8 mouse cellular contexts compared by ENCODE assay signal in the genomic region with DNA sequence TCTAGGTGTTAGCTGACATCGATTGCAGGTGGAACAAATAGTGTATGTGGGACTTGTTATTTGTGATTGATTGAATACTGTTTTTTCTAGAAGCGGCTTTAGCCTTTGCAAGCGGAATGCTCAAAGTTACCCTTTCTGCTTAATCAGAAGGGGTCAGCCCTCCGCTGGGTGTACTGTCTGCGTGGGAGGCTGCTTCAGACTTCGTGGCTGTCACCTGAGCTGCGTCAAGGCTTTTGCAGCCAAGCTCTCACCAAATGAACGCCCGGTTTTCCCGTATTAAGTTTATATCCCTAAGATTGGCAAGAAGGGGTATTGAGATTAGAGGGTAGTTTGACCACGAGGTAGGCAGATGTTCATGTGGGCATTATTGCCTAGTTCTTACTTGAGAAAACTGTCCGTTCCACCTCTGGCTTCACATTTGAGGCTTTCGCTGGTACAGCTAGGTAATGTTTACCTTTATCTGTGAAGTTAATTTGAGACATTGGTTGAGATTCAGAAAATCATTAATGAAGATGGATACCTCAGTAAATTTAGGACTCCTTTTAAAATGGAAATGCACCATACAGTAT. TPM values are rescaled to one million over a fixed set of nuclear protein-coding genes. Genes with fewer than 3 reads are reported as not detected.
DNase-seq lines count a peak whose midpoint lies in the region; ATAC-seq and TF ChIP-seq lines count a peak whose summit lies in the region.

No protein-coding gene starts in this region.

- H3K9me3 ChIP-seq in heart, embryonic 12.5 days (replicated peaks) = peaks cover 15% of the 10 kb centered on the region
- H3K9me3 ChIP-seq in embryonic facial prominence, embryonic 12.5 days = peaks cover 13% of the 10 kb centered on the region
- H3K9me3 ChIP-seq in intestine, postnatal 0 days (ENCODE audit: control insufficient read depth) = no peaks in the 10 kb centered on the region
- H3K9me3 ChIP-seq in midbrain, postnatal 0 days (ENCODE audit: low read length) = peaks cover 10% of the 10 kb centered on the region; the same call in 1 of the 2 replicates

- intact Hi-C loops in heart, postnatal 10 days (cut with DNase I) = no loop called here

- TF ChIP-seq CTCF in intestine, postnatal 0 days (IDR thresholded peaks at IDR 0.05; ENCODE audit: low read depth) = no peak
- TF ChIP-seq CTCF in midbrain, postnatal 0 days (IDR thresholded peaks at IDR 0.05) = no peak

- DNase-seq in heart, postnatal 10 days = no peak
- no peak for DNase-seq in midbrain, postnatal 0 days (ENCODE audit: low spot score)
- DNase-seq in spleen, postnatal 14 days (ENCODE audit: low spot score in 2 of 2) = no peak
- DNase-seq in adrenal gland, postnatal 4 days (ENCODE audit: low spot score in 2 of 2) = no peak

- H3K4me3 ChIP-seq in heart, embryonic 12.5 days = peak overlapping the region; percentile 93
- peak overlapping the region; percentile 76 for H3K4me3 ChIP-seq in embryonic facial prominence, embryonic 12.5 days
- H3K4me3 ChIP-seq in intestine, postnatal 0 days (ENCODE audit: low read depth, low read length) = peak overlapping the region; percentile 83
- H3K4me3 ChIP-seq in midbrain, postnatal 0 days (ENCODE audit: low read depth, low read length) = peak overlapping the region; percentile 88

- H3K9ac ChIP-seq in heart, embryonic 12.5 days = peak overlapping the region; percentile 94
- peak overlapping the region; percentile 86; the same call in 1 of the 2 replicates for H3K9ac ChIP-seq in embryonic facial prominence, embryonic 12.5 days
- peak overlapping the region; percentile 79; the same call in 1 of the 2 replicates for H3K9ac ChIP-seq in intestine, postnatal 0 days (ENCODE audit: low read depth, low read length)
- H3K9ac ChIP-seq in midbrain, postnatal 0 days (replicated peaks; ENCODE audit: low read length, poor library complexity, severe bottlenecking) = peak overlapping the region; percentile 92

- H3K36me3 ChIP-seq in heart, embryonic 12.5 days = peaks cover 22% of the 10 kb centered on the region
- peaks cover 10% of the 10 kb centered on the region; the same call in 1 of the 2 replicates for H3K36me3 ChIP-seq in embryonic facial prominence, embryonic 12.5 days
- H3K36me3 ChIP-seq in intestine, postnatal 0 days (ENCODE audit: control insufficient read depth, insufficient read depth) = no peaks in the 10 kb centered on the region
- H3K36me3 ChIP-seq in midbrain, postnatal 0 days (ENCODE audit: insufficient read depth, low read length) = no peaks in the 10 kb centered on the region; the same call in 1 of the 2 replicates

- H3K27ac ChIP-seq in heart, embryonic 12.5 days (ENCODE audit: poor library complexity, severe bottlenecking) = no peak overlapping the region
- no peak overlapping the region for H3K27ac ChIP-seq in embryonic facial prominence, embryonic 12.5 days
- no peak overlapping the region for H3K27ac ChIP-seq in intestine, postnatal 0 days (ENCODE audit: low read depth, low read length)
- H3K27ac ChIP-seq in midbrain, postnatal 0 days (ENCODE audit: low read depth, low read length) = no peak overlapping the region

- WGBS in heart, embryonic 12.5 days = 40% methylated on average over 13 of the region's 13 CpGs
- 26% methylated on average over 13 of the region's 13 CpGs for WGBS in embryonic facial prominence, embryonic 12.5 days
- 57% methylated on average over 13 of the region's 13 CpGs for WGBS in intestine, postnatal 0 days
- 37% methylated on average over 13 of the region's 13 CpGs for WGBS in midbrain, postnatal 0 days

- peaks cover 14% of the 10 kb centered on the region; the same call in 1 of the 2 replicates for H3K4me1 ChIP-seq in heart, embryonic 12.5 days (replicated peaks)
- H3K4me1 ChIP-seq in embryonic facial prominence, embryonic 12.5 days = peaks cover 7% of the 10 kb centered on the region
- 0 out of 2 replicates have a peak, but pooled peaks cover 6% of the 10 kb centered on the region for H3K4me1 ChIP-seq in intestine, postnatal 0 days (replicated peaks; ENCODE audit: control insufficient read depth, insufficient read depth, low read length)
- no peaks in the 10 kb centered on the region for H3K4me1 ChIP-seq in midbrain, postnatal 0 days (ENCODE audit: insufficient read depth, low read length)

- ATAC-seq in heart, embryonic 12.5 days (ENCODE audit: insufficient number of reproducible peaks, low FRiP score) = no peak
- no peak for ATAC-seq in embryonic facial prominence, embryonic 12.5 days (ENCODE audit: insufficient number of reproducible peaks, insufficient read depth, low FRiP score, low TSS enrichment)
- no peak for ATAC-seq in intestine, postnatal 0 days
- no peak for ATAC-seq in midbrain, postnatal 0 days (ENCODE audit: low FRiP score)
- ATAC-seq in monocyte, adult 5-6 weeks (replicated peaks; ENCODE audit: insufficient number of reproducible peaks, low FRiP score, low TSS enrichment, poor library complexity, severe bottlenecking) = no peak

- no peaks in the 10 kb centered on the region for H3K27me3 ChIP-seq in heart, embryonic 12.5 days (replicated peaks)
- no peaks in the 10 kb centered on the region for H3K27me3 ChIP-seq in embryonic facial prominence, embryonic 12.5 days
- no peaks in the 10 kb centered on the region for H3K27me3 ChIP-seq in intestine, postnatal 0 days (replicated peaks; ENCODE audit: control insufficient read depth, insufficient read depth, low read length)
- no peaks in the 10 kb centered on the region for H3K27me3 ChIP-seq in midbrain, postnatal 0 days (ENCODE audit: insufficient read depth, low read length)

- peak overlapping the region; percentile 94 for H3K4me2 ChIP-seq in heart, embryonic 12.5 days
- peak overlapping the region; percentile 97 for H3K4me2 ChIP-seq in embryonic facial prominence, embryonic 12.5 days (replicated peaks)
- H3K4me2 ChIP-seq in intestine, postnatal 0 days (replicated peaks; ENCODE audit: low read depth) = peak overlapping the region; percentile 99
- peak overlapping the region; percentile 97 for H3K4me2 ChIP-seq in midbrain, postnatal 0 days (ENCODE audit: low read depth, low read length, poor library complexity, severe bottlenecking)

RNA-seq across cellular contexts. Expression of a gene that starts 1.6 kb away (rescaled TPM):
- polyA plus RNA-seq in heart, embryonic 12.5 days (2016; fragmentation: Nextera tagmentation; extraction: Ambion mirVana) = 69.8 and 75.7 TPM in 2 replicates
- total RNA-seq in heart, postnatal 10 days (2021) = 10 to 100 TPM; 46.3 to 54.2 TPM
- 37.1 and 37.2 TPM in 2 replicates for polyA plus RNA-seq in embryonic facial prominence, embryonic 12.5 days (2016; fragmentation: Nextera tagmentation; extraction: Ambion mirVana)
- polyA plus RNA-seq in intestine, postnatal 0 days (2015; fragmentation: Nextera tagmentation; extraction: Ambion mirVana) = 11.8 and 12.7 TPM in 2 replicates
- 55.6 and 68.0 TPM in 2 replicates for total RNA-seq in midbrain, postnatal 0 days (2014; rRNA removed)
- 60.3 and 64.5 TPM in 2 replicates for polyA plus RNA-seq in midbrain, postnatal 0 days (2015; fragmentation: Nextera tagmentation; extraction: Ambion mirVana)
- 10 to 100 TPM; 29.3 to 32.4 TPM for total RNA-seq in adrenal gland, postnatal 4 days (2021)
- total RNA-seq in monocyte, adult 5-6 weeks (2017) = 9.6 to 14.1 TPM (median 11.8 TPM) in 3 replicates

RNA-seq across cellular contexts. Expression of a gene that starts 10.2 kb away (rescaled TPM):
- 28.8 and 29.7 TPM in 2 replicates for polyA plus RNA-seq in heart, embryonic 12.5 days (2016; fragmentation: Nextera tagmentation; extraction: Ambion mirVana)
- total RNA-seq in heart, postnatal 10 days (2021) = 10 to 100 TPM; 27.0 to 28.9 TPM
- 18.7 and 19.1 TPM in 2 replicates for polyA plus RNA-seq in embryonic facial prominence, embryonic 12.5 days (2016; fragmentation: Nextera tagmentation; extraction: Ambion mirVana)
- polyA plus RNA-seq in intestine, postnatal 0 days (2015; fragmentation: Nextera tagmentation; extraction: Ambion mirVana) = 8.9 and 9.5 TPM in 2 replicates
- 7.1 and 8.6 TPM in 2 replicates for total RNA-seq in midbrain, postnatal 0 days (2014; rRNA removed)
- polyA plus RNA-seq in midbrain, postnatal 0 days (2015; fragmentation: Nextera tagmentation; extraction: Ambion mirVana) = 3.3 and 3.4 TPM in 2 replicates
- 10 to 100 TPM; 25.2 to 26.6 TPM for total RNA-seq in adrenal gland, postnatal 4 days (2021)
- 19.2 to 26.9 TPM (median 21.2 TPM) in 3 replicates for total RNA-seq in monocyte, adult 5-6 weeks (2017)

RNA-seq across cellular contexts. Expression of a gene that starts 34.1 kb away (rescaled TPM):
- polyA plus RNA-seq in heart, embryonic 12.5 days (2016; fragmentation: Nextera tagmentation; extraction: Ambion mirVana) = 8.6 and 9.5 TPM in 2 replicates
- 1 to 10 TPM; 3.0 to 6.0 TPM for total RNA-seq in heart, postnatal 10 days (2021)
- 5.4 and 6.0 TPM in 2 replicates for polyA plus RNA-seq in embryonic facial prominence, embryonic 12.5 days (2016; fragmentation: Nextera tagmentation; extraction: Ambion mirVana)
- polyA plus RNA-seq in intestine, postnatal 0 days (2015; fragmentation: Nextera tagmentation; extraction: Ambion mirVana) = 11.9 and 12.6 TPM in 2 replicates
- total RNA-seq in midbrain, postnatal 0 days (2014; rRNA removed) = 0.99 and 2.6 TPM in 2 replicates
- 1.0 and 1.1 TPM in 2 replicates for polyA plus RNA-seq in midbrain, postnatal 0 days (2015; fragmentation: Nextera tagmentation; extraction: Ambion mirVana)
- total RNA-seq in adrenal gland, postnatal 4 days (2021) = 10 to 100 TPM in 1 of 2 experiments, 1 to 10 TPM in 1; 7.8 to 11.7 TPM
- total RNA-seq in monocyte, adult 5-6 weeks (2017) = 24.2 to 36.1 TPM (median 26.4 TPM) in 3 replicates
